Mouse (Mus musculus): Measurements from ENCODE around the gene Snx29. TPM values are rescaled to one million over a fixed set of nuclear protein-coding genes. Genes with fewer than 3 reads are reported as not detected.

Gene Snx29
- 5.2 and 5.9 TPM in 2 replicates for polyA plus RNA-seq (2015; fragmentation: Nextera tagmentation; extraction: Ambion mirVana)

GRCm38 (mm10) chr16:11322409-11323323 is at the start of gene Snx29:
Snx29 (plus strand) TSS chr16:11322908.

GRCm38 (mm10) chr16:11313512-11313911 is 9.2 kb upstream of the Snx29 start, which contains the start of gene Tnfrsf17:
Tnfrsf17 (plus strand) TSS chr16:11313812.

Other genes starting within 250 kb of the Snx29 start
- 15.6 and 20.5 TPM in 2 replicates for gene Txndc11, start 188.3 kb upstream of the Snx29 start, polyA plus RNA-seq (2015; fragmentation: Nextera tagmentation; extraction: Ambion mirVana)
- 28.3 and 32.4 TPM in 2 replicates for gene Zc3h7a, start 146.5 kb upstream of the Snx29 start, polyA plus RNA-seq (2015; fragmentation: Nextera tagmentation; extraction: Ambion mirVana)
- 96.5 and 103 TPM in 2 replicates for gene Rsl1d1, start 119.6 kb upstream of the Snx29 start, polyA plus RNA-seq (2015; fragmentation: Nextera tagmentation; extraction: Ambion mirVana)
- gene Gspt1, start 68.6 kb upstream of the Snx29 start, polyA plus RNA-seq (2015; fragmentation: Nextera tagmentation; extraction: Ambion mirVana), result 32.9 and 40.3 TPM in 2 replicates
- 0.33 TPM in 1 of 2 replicates, not detected in the other for gene Tnfrsf17, start 9.1 kb upstream of the Snx29 start, polyA plus RNA-seq (2015; fragmentation: Nextera tagmentation; extraction: Ambion mirVana)